Mouse (Mus musculus) cerebellum, adult 18-20 months (tissue): ENCODE data around the gene Mxd3.
A peak's percentile ranks its signal among the peaks of the same experiment; 100 is the strongest.

Experiments
- DNase-seq, 2 experiments: peaks; one replicate each; pipeline ENCODE4 v3.0.0; 2021

Mxd3 gene

DNA sequence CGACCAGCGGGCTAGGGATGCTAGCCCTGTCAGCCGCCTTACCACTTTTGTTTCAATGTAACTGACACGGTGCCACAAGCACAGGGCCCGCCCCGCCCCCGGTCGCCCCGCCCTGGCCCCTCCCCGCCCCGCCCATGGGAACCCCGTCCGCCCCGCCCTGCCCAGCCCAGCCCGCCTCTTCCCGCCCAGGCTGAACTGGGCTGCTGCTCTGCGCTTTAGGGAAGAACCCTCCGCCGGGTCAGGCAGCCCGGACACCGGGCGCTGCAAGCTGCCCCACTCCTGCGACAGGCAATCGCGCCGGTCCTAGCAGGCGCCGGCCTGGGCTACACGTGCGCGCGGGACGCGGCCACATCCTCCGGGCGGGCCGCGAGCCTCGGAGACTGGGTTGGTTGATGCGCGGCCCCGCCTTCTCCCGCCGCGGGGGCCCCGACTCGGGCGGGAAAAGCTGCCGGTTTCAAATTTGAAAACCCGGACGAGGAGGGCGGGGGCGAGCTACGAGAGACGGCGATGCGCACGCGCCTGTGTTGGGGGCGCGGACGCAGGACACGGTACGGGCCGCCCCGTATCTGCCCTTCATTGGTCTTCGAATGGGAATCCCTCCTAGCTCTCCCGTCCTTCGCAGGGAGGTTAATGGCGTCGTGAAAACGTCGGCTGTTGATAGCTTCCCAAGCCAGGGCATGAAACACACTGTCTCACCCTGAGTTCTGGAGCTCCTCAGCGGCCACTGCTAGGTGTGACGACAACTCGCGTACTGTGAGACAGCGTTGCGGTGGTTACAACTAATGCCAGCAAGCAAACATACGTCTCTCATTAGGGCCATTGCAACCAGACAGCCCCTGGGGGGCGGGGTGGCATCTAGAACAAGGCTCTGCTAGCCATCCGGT lies at the start of gene Mxd3:
Gene Mxd3 (minus strand): TSS at position 141 of the 884 bp plus-strand sequence.
- peak; percentile 57 to 76 for DNase-seq

DNA sequence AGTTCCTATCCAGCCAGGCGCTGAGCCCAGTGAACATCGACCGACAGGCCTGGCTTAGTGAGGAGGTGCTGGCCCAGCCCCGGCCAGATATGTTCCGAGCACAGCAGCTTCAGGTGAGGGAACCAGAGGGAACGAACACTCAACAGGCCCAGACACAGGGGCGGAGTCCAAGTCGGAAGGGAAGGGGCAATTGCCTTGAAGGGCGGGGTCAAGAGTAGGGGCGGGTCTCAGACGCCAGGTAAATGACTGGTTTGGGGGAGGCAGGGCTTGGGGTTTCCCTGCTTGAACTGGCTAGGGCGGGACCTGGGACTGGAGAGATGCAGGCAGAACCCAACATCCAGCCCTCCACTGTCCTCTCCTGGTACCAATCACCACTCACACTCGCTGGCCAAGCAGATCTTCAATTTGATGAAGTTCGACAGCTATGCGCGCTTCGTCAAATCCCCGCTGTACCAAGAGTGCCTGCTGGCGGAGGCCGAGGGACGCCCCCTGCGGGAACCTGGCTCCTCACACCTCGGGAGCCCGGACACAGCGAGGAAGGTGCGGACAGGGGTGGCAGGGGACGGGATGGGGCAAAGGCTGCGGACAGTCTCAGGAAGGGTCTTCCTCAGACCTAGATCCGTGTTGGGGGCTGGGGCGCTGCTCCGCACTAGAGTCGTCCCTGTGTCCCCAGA lies 49.4 kb upstream of the Mxd3 start:
- DNase-seq: no peak

DNA sequence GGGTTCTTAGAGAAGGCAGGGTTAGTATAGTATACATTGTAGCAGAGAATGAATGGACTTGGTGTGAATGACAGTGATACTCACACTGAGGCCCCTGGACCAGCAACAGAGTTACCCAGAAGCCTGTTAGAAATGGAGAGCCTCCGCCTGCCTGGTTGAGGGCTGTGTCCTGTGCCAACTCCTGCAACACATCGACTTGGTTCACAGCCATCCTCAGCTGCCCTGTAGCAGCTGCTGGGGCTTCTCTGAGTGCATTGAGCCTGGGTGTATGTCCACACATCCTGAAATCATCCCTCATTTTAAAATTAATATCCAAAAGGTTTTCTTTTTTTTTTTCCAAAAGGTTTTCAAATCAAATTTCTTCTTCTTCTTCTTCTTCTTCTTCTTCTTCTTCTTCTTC lies 46.3 kb upstream of the Mxd3 start:
- no peak for DNase-seq

DNA sequence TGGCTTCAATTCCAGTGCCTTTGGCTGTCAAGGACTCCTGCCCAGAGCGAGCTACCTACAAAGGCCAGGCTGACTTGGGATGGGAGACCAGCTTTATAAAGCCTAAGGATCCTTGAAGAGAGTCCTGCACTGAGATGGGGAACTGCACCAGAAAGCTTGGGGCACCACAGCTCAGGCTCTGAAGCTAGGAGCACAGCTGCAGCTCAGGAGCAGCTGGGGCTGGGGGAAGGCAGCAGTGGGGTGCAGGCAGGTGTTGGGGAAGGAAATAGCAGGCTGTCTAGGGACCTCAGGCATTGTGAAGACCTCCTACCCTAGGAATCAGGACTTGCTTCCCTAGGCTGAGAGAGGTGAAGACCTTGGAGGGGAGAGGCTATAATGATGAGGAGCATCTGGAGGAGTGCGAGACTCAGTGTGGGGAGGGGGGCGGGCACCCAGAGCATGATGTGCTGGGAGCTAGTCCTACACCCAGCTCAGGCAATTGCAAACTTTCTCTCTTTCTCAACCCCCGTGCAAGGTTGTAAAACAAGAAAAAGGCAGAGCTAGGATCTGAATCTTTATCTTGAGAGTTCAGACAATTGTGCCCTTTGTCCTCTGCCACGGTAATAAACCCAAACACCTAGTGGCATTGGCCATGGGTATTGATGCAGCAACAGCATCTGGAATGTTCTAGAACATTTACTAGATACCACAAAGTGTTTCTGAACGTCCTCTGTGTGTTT lies 44.7 kb upstream of the Mxd3 start:
- DNase-seq: no peak

DNA sequence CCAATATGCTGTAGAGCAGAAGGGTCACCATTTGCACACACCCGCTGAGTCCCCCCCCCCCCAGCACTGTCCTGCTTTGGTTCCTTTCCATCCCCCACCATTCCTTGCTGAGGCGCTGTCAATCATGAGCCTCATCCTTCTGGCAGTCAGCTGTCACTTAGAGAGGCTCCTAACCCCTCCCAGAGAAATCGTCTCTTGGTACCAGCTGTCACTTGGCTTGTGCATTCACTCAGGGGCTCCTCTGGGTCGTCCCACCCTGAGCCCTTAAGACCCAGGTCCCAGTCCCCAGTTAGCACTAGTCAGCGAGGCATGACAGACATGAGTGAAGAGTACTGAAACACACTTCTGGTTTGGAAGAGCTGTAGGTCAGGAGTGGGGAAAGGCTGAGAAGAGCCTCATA lies 42.1 kb upstream of the Mxd3 start:
- no peak for DNase-seq

DNA sequence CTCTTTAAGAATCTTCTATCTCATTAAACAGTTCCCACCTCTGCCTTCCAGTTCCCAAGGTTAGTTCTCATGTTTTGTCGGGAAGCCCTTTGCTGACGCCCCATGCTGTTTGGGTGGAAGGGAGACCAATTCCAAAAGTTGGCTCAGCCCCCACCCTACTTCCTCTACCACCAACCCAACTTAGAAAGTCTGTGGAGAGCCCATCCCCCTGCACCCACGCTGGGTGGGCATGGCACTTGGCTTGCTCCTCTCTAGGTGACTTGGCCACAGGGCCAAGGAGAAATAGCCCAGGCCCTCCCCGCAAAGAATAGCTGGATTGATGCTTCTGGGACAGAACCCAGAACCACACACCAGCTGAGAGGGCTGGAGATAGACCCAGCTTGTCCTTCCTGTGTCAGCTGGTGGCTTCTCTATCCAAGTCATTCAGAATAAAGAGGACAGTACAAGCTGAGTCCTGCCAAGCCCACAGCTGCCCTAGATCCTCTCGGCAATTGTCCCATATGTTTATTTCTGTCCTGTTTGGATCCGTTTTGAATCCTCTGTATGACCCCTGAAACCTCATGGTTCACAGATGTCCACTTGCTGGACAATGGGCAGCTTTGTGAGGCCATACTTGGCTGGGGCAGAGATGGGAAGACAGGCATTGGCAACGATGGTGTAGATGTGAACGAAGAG lies 41.5 kb upstream of the Mxd3 start:
- peak in 1 of 2 experiments; percentile 21 for DNase-seq

DNA sequence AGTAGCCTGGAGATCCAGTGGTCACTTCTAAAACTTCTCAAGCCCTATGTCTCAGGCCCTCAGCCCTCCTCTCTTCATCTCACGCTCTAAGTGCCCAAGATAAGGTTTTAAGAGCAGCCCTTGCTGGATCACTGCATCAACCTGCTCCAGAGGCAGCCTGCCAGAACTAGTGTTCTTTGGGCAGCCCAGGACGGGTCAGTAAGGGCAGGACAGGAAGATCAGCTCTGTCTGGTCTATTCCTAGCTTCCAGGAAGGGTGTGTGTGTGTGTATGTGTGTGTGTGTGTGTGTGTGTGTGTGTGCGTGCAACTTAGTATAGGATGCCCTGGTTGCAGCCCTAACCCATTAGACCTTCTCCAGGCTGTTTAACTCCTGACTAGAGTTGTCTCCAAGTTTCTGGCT lies 40.6 kb upstream of the Mxd3 start:
- DNase-seq: no peak

DNA sequence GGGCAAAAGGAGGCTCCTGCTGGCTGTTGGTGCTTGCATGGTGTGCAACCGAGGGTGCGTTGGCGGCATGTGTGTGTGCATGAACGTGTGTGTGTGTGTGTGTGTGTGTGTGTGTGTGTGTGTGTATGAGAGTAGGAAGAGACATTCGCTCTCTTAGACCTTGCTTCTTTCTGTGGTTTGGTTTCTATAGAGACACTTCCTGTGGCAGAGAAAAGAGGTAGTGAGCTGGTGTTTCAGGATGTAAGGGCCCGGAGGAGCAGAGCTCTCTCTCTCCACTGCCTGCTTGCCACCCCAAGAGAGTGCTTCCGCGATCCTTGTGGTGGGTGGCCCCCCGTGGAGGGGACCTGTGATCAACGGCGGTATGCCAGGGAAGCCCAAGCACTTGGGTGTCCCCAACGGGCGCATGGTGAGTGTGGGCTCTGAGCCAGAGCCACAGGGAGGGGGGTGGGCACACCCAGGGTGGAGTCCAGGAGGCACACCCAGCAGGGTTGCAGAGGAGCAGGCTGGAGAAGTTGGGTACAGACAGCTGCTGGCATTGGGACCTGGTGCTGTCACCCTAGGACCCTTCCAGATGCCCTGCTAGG lies 40.0 kb upstream of the Mxd3 start, which contains the start of gene Rgs14:
Gene Rgs14 (plus strand): TSS at position 202 of the 584 bp plus-strand sequence.
- no peak for DNase-seq

DNA sequence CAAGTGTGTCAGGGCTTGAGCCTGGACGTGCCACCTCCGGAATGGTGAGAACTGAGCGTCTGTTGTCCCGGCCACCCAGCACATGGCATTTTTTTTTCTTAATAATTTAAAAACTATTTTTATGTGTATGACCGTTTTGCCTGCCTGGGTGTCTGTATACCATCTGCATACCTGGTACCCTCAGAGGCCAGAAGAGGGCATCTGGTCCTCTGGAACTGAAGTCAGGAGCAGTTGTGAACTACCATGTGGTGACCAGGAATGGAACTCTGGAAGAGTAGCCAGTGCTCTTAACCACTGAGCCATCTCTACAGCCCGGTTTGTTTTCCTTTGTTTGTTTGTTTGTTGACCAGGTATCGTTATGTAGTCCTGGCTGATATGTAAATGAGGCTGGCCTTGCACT lies 38.8 kb upstream of the Mxd3 start:
- no peak for DNase-seq

DNA sequence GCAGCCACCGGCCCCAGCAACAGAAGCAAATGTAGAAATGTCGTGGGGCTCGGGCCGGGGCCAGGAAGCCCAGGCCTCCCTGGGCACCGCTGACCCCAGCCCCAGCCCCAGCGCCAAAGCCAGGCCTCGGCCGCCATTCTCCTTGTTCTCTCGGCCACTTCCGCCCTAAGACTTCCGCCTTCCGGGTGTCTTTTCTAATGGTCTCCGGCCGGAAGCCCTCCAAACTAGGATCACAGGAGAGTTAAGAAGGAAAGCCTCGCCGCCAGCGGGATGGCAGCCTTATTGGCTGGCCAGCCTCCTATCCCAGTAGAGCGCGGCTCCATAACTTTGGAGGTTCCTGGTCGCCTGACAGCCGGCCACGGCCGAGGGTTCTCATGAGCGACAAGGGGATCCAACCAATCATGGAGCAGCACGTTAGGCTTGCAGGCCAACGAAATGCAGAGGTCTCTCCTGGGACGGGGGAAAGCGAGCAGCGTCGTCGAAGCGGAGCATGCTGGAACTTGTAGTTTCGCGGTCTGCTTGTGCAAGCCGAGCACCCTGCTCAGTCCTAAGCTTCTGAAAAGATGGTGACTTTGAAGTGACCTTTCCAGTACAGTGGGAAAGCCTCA lies 32.9 kb upstream of the Mxd3 start, which contains the start of gene Lman2:
Gene Lman2 (minus strand): TSS at position 331 of the 608 bp plus-strand sequence.
- peak; percentile 92 to 99 for DNase-seq

DNA sequence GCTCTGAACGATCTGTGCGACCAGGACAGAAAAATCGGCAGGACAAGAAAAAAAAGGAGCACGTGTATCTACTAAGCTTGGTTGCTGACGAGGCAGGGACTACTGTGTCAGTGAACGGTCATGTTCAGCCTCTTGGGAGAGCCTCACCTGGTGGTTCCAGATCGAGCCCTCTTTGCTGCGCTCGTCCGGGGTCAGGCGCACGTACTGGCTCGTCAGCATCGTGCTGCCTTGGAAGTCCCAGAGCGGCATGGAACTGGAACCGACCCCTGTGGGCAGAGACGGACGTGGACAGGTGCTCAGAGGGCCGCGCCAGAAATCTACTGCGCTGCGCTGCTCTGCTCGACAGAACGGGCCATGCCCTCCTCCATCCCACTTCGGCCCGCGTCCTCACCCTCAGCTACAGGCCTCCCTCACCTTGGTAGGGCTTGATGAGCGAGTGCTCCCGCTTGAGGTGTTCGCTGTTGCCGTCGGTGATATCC lies 32.4 kb upstream of the Mxd3 start:
- no peak for DNase-seq

DNA sequence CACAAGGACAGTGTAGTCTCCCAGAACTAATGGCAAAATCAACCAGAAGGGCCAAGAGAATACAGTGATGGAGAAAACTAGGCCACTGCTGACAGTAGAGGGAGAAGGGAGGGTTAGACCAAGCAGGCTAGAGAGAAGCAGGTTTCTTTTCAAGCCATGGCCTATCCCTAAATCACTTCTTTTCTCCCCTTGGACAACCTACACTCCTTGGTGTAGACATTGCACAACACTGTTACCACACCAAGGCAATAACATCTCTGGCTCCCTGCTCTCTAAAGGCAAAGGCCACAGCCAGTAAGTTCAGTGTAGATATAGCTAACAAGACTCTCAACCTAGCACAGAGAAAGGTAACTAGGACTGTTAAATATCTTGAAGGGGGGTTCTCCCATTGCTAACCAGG lies 31.5 kb upstream of the Mxd3 start:
- no peak for DNase-seq

DNA sequence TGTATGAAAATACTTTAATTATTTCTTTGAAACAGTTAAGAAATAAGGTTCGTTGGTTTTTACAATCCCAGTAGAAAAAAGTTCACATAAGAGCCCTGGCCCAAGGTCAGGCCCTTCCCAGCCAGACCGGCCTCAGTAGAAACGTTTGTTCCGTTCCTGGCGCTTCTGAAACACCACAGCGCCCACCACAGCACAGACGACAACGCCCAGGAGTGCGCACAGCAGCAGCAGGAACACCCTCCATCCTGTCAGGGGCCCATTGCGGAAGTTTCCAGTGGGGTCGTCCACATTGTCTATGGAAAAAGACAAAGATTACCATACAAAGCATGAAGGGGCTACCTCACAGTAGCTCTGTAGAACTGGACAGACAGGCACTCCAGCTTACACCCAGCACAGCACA lies 17.1 kb upstream of the Mxd3 start:
- no peak for DNase-seq

DNA sequence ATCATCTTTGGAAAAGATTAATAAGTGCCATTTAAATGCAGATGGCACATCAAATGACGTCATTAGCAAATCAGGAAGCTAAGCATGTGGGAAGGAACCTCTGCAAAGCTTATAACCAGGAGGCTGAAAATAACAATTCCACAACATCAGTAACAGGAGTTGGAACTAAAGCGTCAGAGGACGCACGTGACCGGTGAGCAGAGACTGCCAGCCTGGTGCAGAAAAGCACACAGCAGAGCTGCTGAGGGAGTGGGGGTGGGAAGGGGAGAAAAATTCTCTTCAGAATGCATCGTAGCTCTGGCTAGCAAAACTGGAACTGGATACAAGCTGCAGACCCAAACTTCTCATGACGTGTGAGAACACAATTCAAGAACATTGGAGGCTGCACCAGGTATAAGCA lies 14.7 kb upstream of the Mxd3 start:
- no peak for DNase-seq

DNA sequence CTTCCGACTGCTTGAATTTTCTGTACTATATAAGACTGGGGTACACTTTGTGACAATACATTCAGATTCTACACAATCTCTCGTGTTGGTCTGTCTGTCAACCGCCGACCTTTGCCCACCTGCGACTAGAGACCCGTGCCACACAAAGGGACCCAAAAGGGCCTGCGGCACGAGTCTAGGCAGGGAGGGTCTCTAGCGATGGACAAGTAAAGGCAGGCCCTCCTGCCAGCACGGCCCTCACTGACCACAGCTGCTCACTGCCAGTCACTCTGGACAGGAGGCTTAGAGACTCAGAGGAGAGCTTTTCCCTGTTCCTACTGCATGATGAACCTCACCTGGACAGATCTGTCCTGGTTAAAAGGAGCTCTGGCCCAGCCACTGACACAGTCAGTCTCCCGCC lies 12.8 kb upstream of the Mxd3 start:
- DNase-seq: no peak

DNA sequence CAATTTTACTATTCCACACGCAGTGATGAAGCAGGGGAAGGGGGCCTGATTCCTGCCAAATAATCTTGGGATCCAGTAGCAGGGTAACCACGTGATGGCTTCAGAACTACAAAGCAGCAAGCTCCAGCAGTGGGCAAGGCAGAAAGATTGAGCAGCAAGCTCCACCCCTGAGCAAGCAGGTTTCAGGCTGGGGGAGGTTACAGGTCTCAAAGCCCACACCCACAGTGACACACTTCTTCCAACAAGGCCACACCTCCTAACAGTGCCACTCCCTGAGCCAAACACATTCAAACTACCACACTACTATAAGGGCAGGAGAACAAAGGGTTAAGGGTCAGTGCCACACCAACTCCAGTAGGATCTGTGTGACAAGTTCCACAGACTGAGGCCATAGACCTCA lies 9.6 kb upstream of the Mxd3 start:
- DNase-seq: no peak

DNA sequence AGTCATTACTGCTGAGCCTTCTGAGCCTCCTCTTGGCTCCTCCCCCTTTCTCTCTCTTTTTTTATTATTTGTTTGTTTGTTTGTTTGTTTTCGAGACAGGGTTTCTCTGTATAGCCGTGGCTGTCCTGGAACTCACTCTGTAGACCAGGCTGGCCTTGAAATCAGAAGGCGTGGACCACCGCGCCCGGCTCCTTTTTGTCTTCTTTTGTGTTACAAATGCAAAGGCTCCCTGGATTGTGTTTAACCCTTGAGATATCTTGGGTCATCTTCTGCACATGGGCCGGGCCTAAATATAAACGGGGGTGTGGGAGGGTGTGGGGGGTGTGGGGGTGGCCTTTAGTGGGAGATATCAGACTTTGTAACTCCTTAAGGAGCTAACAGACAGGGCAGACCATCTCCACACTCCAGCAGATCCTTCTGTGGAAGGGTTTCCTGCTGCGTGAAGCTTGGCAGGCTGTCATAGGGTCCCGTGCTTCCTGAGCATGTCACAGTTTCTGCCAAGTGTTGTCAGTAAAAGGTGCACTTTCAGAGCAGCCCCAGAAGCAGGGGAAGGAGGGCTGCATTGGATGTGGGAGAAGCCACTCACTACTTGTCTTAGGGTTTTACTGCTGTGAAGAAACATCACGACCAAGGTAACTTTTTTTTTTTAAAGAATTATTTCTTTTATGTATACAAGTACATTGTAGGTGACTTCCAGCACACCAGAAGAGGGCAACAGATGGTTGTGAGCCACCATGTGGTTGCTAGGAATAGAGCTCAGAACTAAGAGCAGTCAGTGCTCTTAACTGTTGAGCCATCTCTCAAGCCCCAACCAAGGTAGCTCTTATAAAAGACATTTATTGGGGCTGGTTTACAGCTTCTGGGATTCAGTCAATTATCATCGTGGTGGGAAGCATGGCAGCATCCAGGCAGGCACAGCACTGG lies 8.8 kb upstream of the Mxd3 start:
- no peak for DNase-seq

DNA sequence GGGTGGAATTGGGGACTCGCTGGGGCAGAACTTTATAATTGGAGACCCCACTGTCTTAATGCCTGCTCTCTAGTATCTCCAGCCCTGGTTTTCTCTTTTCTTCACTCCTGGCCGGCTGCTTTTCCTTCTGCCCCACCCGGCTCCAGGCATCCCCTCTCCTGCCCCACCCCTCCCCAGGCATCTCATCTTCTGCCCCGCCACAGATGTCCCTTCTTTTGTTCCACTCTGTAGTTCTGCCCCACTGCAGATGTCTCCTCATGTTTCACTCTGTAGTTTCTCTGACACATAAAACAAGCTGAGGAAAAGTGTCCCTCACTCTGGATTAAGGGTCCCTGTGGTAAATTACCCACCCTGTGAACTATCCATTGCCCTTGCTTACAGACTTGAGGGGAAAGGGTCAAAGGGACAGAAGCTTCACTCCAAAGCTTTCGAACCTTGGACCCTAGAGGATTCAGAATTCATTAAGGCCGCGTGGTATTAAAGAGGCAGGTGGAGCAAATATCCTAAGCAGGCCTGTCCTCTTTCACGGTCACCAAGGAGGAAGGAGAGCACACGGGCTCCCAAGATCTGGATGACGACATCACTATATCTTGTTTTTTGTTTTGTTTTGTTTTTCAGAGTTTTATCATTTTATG lies 7.8 kb upstream of the Mxd3 start:
- DNase-seq: no peak

DNA sequence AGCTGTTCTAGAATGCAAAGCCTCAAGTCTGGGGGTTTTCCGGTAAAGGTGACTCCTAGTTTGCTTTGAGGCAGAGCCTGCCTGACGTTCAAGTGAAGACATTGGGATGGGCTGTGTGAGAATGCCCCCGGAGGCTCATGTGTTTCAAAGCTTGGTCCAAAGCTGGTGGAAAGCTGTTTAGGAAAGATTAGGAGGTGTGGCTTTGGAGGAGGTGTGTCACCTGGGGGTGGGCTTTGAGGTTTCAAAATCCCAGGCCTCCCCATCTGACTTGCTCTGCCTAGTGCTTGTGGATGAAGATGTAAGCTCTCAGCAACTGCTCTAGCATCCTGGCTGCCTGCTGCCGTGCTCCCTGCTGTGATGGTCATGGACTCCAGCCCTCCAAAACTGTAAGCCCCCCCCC lies 6.1 kb upstream of the Mxd3 start:
- DNase-seq: no peak

DNA sequence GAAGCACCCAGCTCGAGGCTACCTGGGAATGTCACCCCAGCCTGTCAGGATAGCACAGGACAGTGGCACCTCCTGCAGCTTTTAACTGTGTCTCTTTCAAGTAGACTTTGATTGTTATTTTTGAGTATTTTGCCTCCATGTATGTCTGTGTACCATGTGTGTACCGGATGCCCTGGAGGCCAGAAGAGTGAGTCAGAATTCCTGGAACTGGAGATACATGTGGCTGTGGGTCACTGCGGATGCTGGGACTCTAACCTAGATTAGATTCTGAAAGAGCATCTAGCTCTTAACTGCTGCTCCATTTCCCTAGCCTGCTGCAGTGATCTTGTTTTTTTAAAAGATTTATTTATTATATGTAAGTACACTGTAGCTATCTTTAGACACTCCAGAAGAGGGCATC lies 2.7 kb upstream of the Mxd3 start:
- DNase-seq: no peak
